Mouse (Mus musculus): ENCODE data around the gene Lsm5. TPM values are rescaled to one million over a fixed set of nuclear protein-coding genes. Genes with fewer than 3 reads are reported as not detected.
A peak's percentile ranks its signal among the peaks of the same experiment; 100 is the strongest.

Gene Lsm5
- total and polyA plus RNA-seq, 3 experiments = 1.7 to 193 (median 23.9) TPM

DNA sequence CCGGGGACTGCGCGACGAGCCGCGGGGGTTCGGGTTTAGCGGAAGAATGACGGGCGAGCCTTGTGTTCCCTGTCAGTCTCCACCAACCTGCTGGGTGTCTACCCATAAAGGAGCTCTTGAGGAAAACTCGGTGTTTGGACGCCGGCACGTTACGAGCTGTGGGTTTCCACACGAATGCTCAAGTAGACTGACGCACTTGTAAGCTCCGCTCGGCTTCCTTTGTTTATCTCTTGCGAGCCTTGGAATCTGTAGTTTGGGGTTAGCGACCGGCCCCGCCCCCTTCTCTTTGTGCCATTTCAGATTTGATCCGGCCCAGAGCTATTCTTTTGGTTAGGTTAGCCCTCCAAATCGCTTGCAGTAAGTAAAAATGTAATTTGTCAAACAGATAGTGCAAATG is 10.8 kb upstream of the Lsm5 start:
- peak overlapping the region; percentile 88 for H3K4me3 ChIP-seq (ENCODE audit: low read depth, low read length)
- peaks cover 4% of the 10 kb centered on the region for H3K36me3 ChIP-seq (replicated peaks)
- no peak for ATAC-seq (ENCODE audit: extremely low read depth, insufficient number of reproducible peaks, low FRiP score, poor library complexity, severe bottlenecking)
- no peaks in the 10 kb centered on the region for H3K9me3 ChIP-seq (replicated peaks)
- no peak for TF ChIP-seq GATA1 (IDR thresholded peaks at IDR 0.05; ENCODE audit: borderline replicate concordance, low read length)
- no peak for TF ChIP-seq CTCF (IDR thresholded peaks at IDR 0.05; ENCODE audit: low read depth, low read length)
- TF ChIP-seq GATA2 (IDR thresholded peaks at IDR 0.05; ENCODE audit: borderline replicate concordance, low read depth, low read length) = no peak
- no peak for TF ChIP-seq POLR2AphosphoS5 (IDR thresholded peaks at IDR 0.05; ENCODE audit: insufficient replicate concordance, low read depth, low read length)
- no peak for TF ChIP-seq TAL1 (conservative IDR thresholded peaks at IDR 0.05; ENCODE audit: low read depth, low read length)
- DNase-seq (ENCODE audit: low spot score) = no peak
- peaks cover 14% of the 10 kb centered on the region for H3K4me1 ChIP-seq (ENCODE audit: insufficient read depth, low read depth, low read length)
- H3K27me3 ChIP-seq (ENCODE audit: insufficient read depth, low read length) = peaks cover 5% of the 10 kb centered on the region

DNA sequence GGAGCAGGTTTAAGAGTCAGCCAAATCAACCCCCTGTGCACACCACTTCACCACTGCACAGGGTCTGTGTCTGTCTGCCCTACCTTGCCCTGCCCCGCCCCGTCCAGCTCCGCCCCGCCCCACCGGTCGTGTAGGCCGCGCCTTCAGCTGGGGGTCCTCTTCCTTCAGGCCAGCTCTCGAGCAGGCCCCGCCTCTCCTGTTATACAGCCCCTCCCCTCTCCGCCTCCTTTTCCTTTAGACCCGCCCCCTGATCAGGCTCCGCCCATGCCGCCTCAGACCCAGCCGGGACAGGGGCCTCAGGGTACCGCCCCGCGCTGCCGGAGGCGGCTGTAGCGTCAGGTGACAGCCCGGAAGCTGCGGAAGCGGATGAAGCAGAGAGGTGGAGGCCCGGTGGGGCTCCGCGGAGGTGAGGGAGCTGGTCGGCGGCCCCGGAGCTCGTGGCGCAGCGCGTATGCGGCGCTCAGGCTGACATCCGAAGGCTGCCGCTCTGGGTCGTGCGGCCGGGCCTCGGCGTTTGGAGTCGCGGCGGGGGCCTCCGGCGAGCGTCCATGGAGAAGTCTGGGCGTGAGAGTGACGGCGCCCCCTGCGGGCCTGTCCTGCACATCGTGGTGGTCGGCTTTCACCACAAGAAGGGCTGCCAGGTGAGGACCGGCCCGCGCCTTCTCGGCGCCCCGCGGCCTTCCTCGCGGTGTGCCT is 10.2 kb upstream of the Lsm5 start, which contains the start of gene Avl9:
Avl9 (plus strand) TSS at position 326 of the 696 bp plus-strand sequence.
- TF ChIP-seq GATA2 (IDR thresholded peaks at IDR 0.05; ENCODE audit: borderline replicate concordance, low read depth, low read length) = no peak
- TF ChIP-seq CTCF (IDR thresholded peaks at IDR 0.05; ENCODE audit: low read depth, low read length) = peak; percentile 40; the same call in 1 of the 2 replicates
- Histone ChIP-seq H3K36me3 (replicated peaks) (peaks cover 3% of the 10 kb centered on the region), H3K9me3 (replicated peaks) (no peaks in the 10 kb centered on the region), H3K27me3 (ENCODE audit: insufficient read depth, low read length) (peaks cover 5% of the 10 kb centered on the region), H3K4me1 (ENCODE audit: insufficient read depth, low read depth, low read length) (peaks cover 14% of the 10 kb centered on the region), H3K4me3 (ENCODE audit: low read depth, low read length) (peak within 1 kb of the TSS; percentile 88)
- peak; percentile 94 for DNase-seq (ENCODE audit: low spot score)
- peak; percentile 95 for ATAC-seq (ENCODE audit: extremely low read depth, insufficient number of reproducible peaks, low FRiP score, poor library complexity, severe bottlenecking)

- H3K4me3 ChIP-seq (ENCODE audit: low read depth, low read length) = peak overlapping the region; percentile 88; the same call in 1 of the 2 replicates
- H3K9me3 ChIP-seq (replicated peaks) = no peaks in the 10 kb centered on the region
- no peak for ATAC-seq (ENCODE audit: extremely low read depth, insufficient number of reproducible peaks, low FRiP score, poor library complexity, severe bottlenecking)
- peaks cover 5% of the 10 kb centered on the region for H3K27me3 ChIP-seq (ENCODE audit: insufficient read depth, low read length)
- TF ChIP-seq GATA1 (IDR thresholded peaks at IDR 0.05; ENCODE audit: borderline replicate concordance, low read length) = no peak
- H3K4me1 ChIP-seq (ENCODE audit: insufficient read depth, low read depth, low read length) = peaks cover 14% of the 10 kb centered on the region
- DNase-seq (ENCODE audit: low spot score) = no peak
- no peaks in the 10 kb centered on the region for H3K36me3 ChIP-seq (replicated peaks)
Measured at GRCm38 (mm10) chr6:56714186-56714573, 9.7 kb upstream of the Lsm5 start.

- Histone ChIP-seq H3K9me3 (replicated peaks) (no peaks in the 10 kb centered on the region), H3K36me3 (replicated peaks) (peaks cover 2% of the 10 kb centered on the region), H3K4me1 (ENCODE audit: insufficient read depth, low read depth, low read length) (no peaks in the 10 kb centered on the region), H3K27me3 (ENCODE audit: insufficient read depth, low read length) (peaks cover 6% of the 10 kb centered on the region; the same call in 1 of the 2 replicates), H3K4me3 (ENCODE audit: low read depth, low read length) (no peak overlapping the region)
- ATAC-seq (ENCODE audit: extremely low read depth, insufficient number of reproducible peaks, low FRiP score, poor library complexity, severe bottlenecking) (no peak), DNase-seq (ENCODE audit: low spot score) (no peak)
- TF ChIP-seq GATA1 (IDR thresholded peaks at IDR 0.05; ENCODE audit: borderline replicate concordance, low read length) (no peak), POLR2AphosphoS5 (IDR thresholded peaks at IDR 0.05; ENCODE audit: insufficient replicate concordance, low read depth, low read length) (no peak), CTCF (IDR thresholded peaks at IDR 0.05; ENCODE audit: low read depth, low read length) (no peak), GATA2 (IDR thresholded peaks at IDR 0.05; ENCODE audit: borderline replicate concordance, low read depth, low read length) (no peak), TAL1 (conservative IDR thresholded peaks at IDR 0.05; ENCODE audit: low read depth, low read length) (no peak)
Measured at GRCm38 (mm10) chr6:56692445-56692844, 12.1 kb downstream of the Lsm5 start.

- peaks cover 2% of the 10 kb centered on the region for H3K36me3 ChIP-seq (replicated peaks)
- TF ChIP-seq CTCF (IDR thresholded peaks at IDR 0.05; ENCODE audit: low read depth, low read length) = peak; percentile 39
- no peak for TF ChIP-seq GATA1 (IDR thresholded peaks at IDR 0.05; ENCODE audit: borderline replicate concordance, low read length)
- peak; percentile 49; the same call in 1 of the 2 replicates for ATAC-seq (ENCODE audit: extremely low read depth, insufficient number of reproducible peaks, low FRiP score, poor library complexity, severe bottlenecking)
- DNase-seq (ENCODE audit: low spot score) = no peak
- H3K9me3 ChIP-seq (replicated peaks) = no peaks in the 10 kb centered on the region
- no peak overlapping the region for H3K4me3 ChIP-seq (ENCODE audit: low read depth, low read length)
- H3K4me1 ChIP-seq (ENCODE audit: insufficient read depth, low read depth, low read length) = no peaks in the 10 kb centered on the region
- H3K27me3 ChIP-seq (ENCODE audit: insufficient read depth, low read length) = peaks cover 9% of the 10 kb centered on the region
Measured at GRCm38 (mm10) chr6:56691205-56691604, 13.3 kb downstream of the Lsm5 start.

GRCm38 (mm10) chr6:56688238-56688637 is 16.3 kb downstream of the Lsm5 start:
- Histone ChIP-seq H3K9me3 (replicated peaks) (no peaks in the 10 kb centered on the region), H3K27me3 (ENCODE audit: insufficient read depth, low read length) (peaks cover 13% of the 10 kb centered on the region), H3K36me3 (replicated peaks) (peaks cover 2% of the 10 kb centered on the region), H3K4me3 (ENCODE audit: low read depth, low read length) (no peak overlapping the region), H3K4me1 (ENCODE audit: insufficient read depth, low read depth, low read length) (no peaks in the 10 kb centered on the region)
- DNase-seq (ENCODE audit: low spot score) (no peak), ATAC-seq (ENCODE audit: extremely low read depth, insufficient number of reproducible peaks, low FRiP score, poor library complexity, severe bottlenecking) (no peak)
- TF ChIP-seq CTCF (IDR thresholded peaks at IDR 0.05; ENCODE audit: low read depth, low read length) (no peak), POLR2AphosphoS5 (IDR thresholded peaks at IDR 0.05; ENCODE audit: insufficient replicate concordance, low read depth, low read length) (no peak), TAL1 (conservative IDR thresholded peaks at IDR 0.05; ENCODE audit: low read depth, low read length) (no peak), GATA1 (IDR thresholded peaks at IDR 0.05; ENCODE audit: borderline replicate concordance, low read length) (no peak), GATA2 (IDR thresholded peaks at IDR 0.05; ENCODE audit: borderline replicate concordance, low read depth, low read length) (no peak)

DNA sequence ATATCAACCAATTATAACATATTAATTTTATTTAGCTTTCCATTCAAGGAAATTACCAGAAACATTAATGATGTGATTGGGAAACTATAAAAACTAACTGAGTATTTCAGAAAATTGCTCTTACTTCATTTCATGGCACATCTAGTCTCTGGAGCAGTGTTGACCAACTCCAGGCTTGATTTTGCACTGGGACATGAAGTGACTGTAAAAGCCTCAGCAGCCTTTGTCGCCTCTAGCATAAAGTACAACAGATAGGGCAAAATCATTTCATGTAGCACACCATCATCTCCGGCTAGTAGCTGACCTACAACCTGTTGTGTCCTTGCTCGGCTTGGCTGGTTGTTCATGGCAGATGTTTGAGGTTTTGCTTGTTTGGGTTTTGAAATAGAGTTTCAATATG is 40.1 kb downstream of the Lsm5 start:
- Histone ChIP-seq H3K9me3 (replicated peaks) (no peaks in the 10 kb centered on the region), H3K4me1 (ENCODE audit: insufficient read depth, low read depth, low read length) (no peaks in the 10 kb centered on the region), H3K4me3 (ENCODE audit: low read depth, low read length) (no peak overlapping the region), H3K36me3 (replicated peaks) (no peaks in the 10 kb centered on the region), H3K27me3 (ENCODE audit: insufficient read depth, low read length) (0 out of 2 replicates have a peak, but pooled peaks cover under 1% of the 10 kb centered on the region)
- DNase-seq (ENCODE audit: low spot score) = no peak
- TF ChIP-seq GATA1 (IDR thresholded peaks at IDR 0.05; ENCODE audit: borderline replicate concordance, low read length) (no peak), CTCF (IDR thresholded peaks at IDR 0.05; ENCODE audit: low read depth, low read length) (no peak), TAL1 (conservative IDR thresholded peaks at IDR 0.05; ENCODE audit: low read depth, low read length) (no peak), GATA2 (IDR thresholded peaks at IDR 0.05; ENCODE audit: borderline replicate concordance, low read depth, low read length) (no peak), POLR2AphosphoS5 (IDR thresholded peaks at IDR 0.05; ENCODE audit: insufficient replicate concordance, low read depth, low read length) (no peak)
- no peak for ATAC-seq (ENCODE audit: extremely low read depth, insufficient number of reproducible peaks, low FRiP score, poor library complexity, severe bottlenecking)
